Comparison of ENCODE assay signal across 18 mouse cellular contexts in the genomic region with DNA sequence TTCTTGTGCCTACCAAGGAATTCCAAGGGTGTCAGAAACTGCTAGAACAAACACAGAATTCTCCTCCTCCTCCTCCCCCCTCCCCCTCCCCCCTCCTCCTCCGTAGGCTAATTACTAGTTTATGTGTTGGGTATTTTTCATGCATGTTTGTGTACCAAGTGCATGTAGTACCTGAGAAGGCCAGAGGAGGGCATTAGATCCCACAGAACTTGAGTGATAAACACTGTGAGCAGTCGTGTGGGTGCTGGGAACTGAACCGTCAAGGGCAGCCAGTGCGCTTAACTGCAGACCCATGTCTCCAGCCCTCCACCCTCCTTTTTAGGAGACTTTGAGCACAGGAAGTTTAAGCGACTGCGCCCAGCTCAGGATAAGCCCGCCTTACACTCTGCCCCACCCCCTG.
DNase-seq lines count a peak whose midpoint lies in the region; ATAC-seq and TF ChIP-seq lines count a peak whose summit lies in the region.
"Had no signal": no experiment of that assay in that cellular context is flagged by ENCODE, and none has a peak within 500 bp of the region (broad histone marks: within the 10 kb centered on the region; RNA-seq: fewer than 3 reads in every experiment).

No protein-coding gene starts in this region.

- no peak for TF ChIP-seq POLR2A in testis, adult 2 months (IDR thresholded peaks at IDR 0.05; ENCODE audit: control insufficient read depth, low read depth, low read length)
- no peak for TF ChIP-seq POLR2A in small intestine, adult 2 months (IDR thresholded peaks at IDR 0.05; ENCODE audit: low read depth, low read length)

- H3K27me3 ChIP-seq in forebrain, postnatal 0 days (ENCODE audit: insufficient read depth, low read length): no peaks in the 10 kb centered on the region
- no peaks in the 10 kb centered on the region for H3K27me3 ChIP-seq in forebrain, embryonic 13.5 days
- H3K27me3 ChIP-seq in kidney, postnatal 0 days (ENCODE audit: insufficient read depth, low read length): no peaks in the 10 kb centered on the region
- no peaks in the 10 kb centered on the region for H3K27me3 ChIP-seq in testis, adult 2 months (ENCODE audit: control insufficient read depth, insufficient read depth, low read length)
- H3K27me3 ChIP-seq in small intestine, adult 2 months (ENCODE audit: control insufficient read depth, insufficient read depth, low read length): 0 out of 2 replicates have a peak, but pooled peaks cover 4% of the 10 kb centered on the region

- 94% methylated on average over 7 of the region's 7 CpGs for WGBS in forebrain, postnatal 0 days
- WGBS in forebrain, embryonic 13.5 days: 92% methylated on average over 7 of the region's 7 CpGs
- 94% methylated on average over 6 of the region's 7 CpGs for WGBS in kidney, postnatal 0 days
- WGBS in small intestine, adult 2 months: 90% methylated on average over 7 of the region's 7 CpGs

- TF ChIP-seq CTCF in forebrain, postnatal 0 days (IDR thresholded peaks at IDR 0.05; ENCODE audit: low read depth): peak; percentile 23; the same call in 1 of the 2 replicates
- peak; percentile 31; the same call in 1 of the 2 replicates for TF ChIP-seq CTCF in kidney, postnatal 0 days (IDR thresholded peaks at IDR 0.05; ENCODE audit: low read depth)
- peak; percentile 46; the same call in 1 of the 2 replicates for TF ChIP-seq CTCF in testis, adult 2 months (IDR thresholded peaks at IDR 0.05; ENCODE audit: control insufficient read depth, insufficient read depth, insufficient replicate concordance, low read depth, low read length)
- peak; percentile 22; the same call in 1 of the 2 replicates for TF ChIP-seq CTCF in small intestine, adult 2 months (IDR thresholded peaks at IDR 0.05; ENCODE audit: extremely low read depth, insufficient read length, insufficient replicate concordance, low read depth, low read length)

- H3K4me3 ChIP-seq in forebrain, postnatal 0 days (ENCODE audit: low read depth, low read length): no peak overlapping the region
- no peak overlapping the region for H3K4me3 ChIP-seq in forebrain, embryonic 13.5 days
- H3K4me3 ChIP-seq in kidney, postnatal 0 days (replicated peaks; ENCODE audit: low read depth, low read length): no peak overlapping the region
- no peak overlapping the region; the same call in 1 of the 2 replicates for H3K4me3 ChIP-seq in testis, adult 2 months (ENCODE audit: control insufficient read depth, low read depth, low read length)
- no peak overlapping the region for H3K4me3 ChIP-seq in small intestine, adult 2 months (ENCODE audit: low read depth, low read length)
- H3K4me3 ChIP-seq: forebrain, embryonic 12.5 days; gastrocnemius, adult 2 months; limb, embryonic 12.5 days; midbrain, embryonic 10.5 days had no signal

- DNase-seq in forebrain, postnatal 0 days: no peak
- no peak for DNase-seq in kidney, postnatal 0 days (ENCODE audit: low spot score)
- no peak for DNase-seq in kidney, postnatal 14 days
- no peak for DNase-seq in testis, postnatal 14 days (ENCODE audit: low spot score)
- DNase-seq in frontal cortex, postnatal 10 days (ENCODE audit: low spot score in 2 of 2): no peak
- DNase-seq: adrenal gland, postnatal 25 days; cerebellum, adult 9-11 months; embryo, embryonic 11 days; gastrocnemius, adult 2 months; kidney, adult 11 months; lung, postnatal 14 days; right cerebral cortex, adult 18-20 months had no signal

- H3K9me3 ChIP-seq in forebrain, postnatal 0 days (ENCODE audit: low read length): no peaks in the 10 kb centered on the region
- no peaks in the 10 kb centered on the region for H3K9me3 ChIP-seq in forebrain, embryonic 13.5 days (replicated peaks)
- no peaks in the 10 kb centered on the region for H3K9me3 ChIP-seq in kidney, postnatal 0 days (replicated peaks; ENCODE audit: low read length)
- H3K9me3 ChIP-seq: forebrain, embryonic 12.5 days; midbrain, embryonic 10.5 days had no signal

- no peaks in the 10 kb centered on the region; the same call in 1 of the 2 replicates for H3K4me1 ChIP-seq in forebrain, postnatal 0 days (ENCODE audit: insufficient read depth)
- peaks cover 8% of the 10 kb centered on the region for H3K4me1 ChIP-seq in forebrain, embryonic 13.5 days
- peaks cover 15% of the 10 kb centered on the region; the same call in 1 of the 2 replicates for H3K4me1 ChIP-seq in kidney, postnatal 0 days (replicated peaks; ENCODE audit: insufficient read depth, low read length)
- peaks cover 21% of the 10 kb centered on the region for H3K4me1 ChIP-seq in testis, adult 2 months (ENCODE audit: control insufficient read depth, insufficient read depth, low read length)
- H3K4me1 ChIP-seq in small intestine, adult 2 months (ENCODE audit: control insufficient read depth, insufficient read depth, insufficient read length, low read length): peaks cover 5% of the 10 kb centered on the region

- no peak overlapping the region for H3K9ac ChIP-seq in forebrain, postnatal 0 days
- no peak overlapping the region for H3K9ac ChIP-seq in forebrain, embryonic 13.5 days
- no peak overlapping the region for H3K9ac ChIP-seq in kidney, postnatal 0 days (ENCODE audit: low read depth, low read length)
- H3K9ac ChIP-seq: forebrain, embryonic 12.5 days; limb, embryonic 12.5 days had no signal

- no peak overlapping the region for H3K4me2 ChIP-seq in forebrain, postnatal 0 days (ENCODE audit: low read depth)
- H3K4me2 ChIP-seq in forebrain, embryonic 13.5 days: no peak overlapping the region
- no peak overlapping the region for H3K4me2 ChIP-seq in kidney, postnatal 0 days (ENCODE audit: low read length)
- H3K4me2 ChIP-seq: forebrain, embryonic 12.5 days; limb, embryonic 12.5 days had no signal

- ATAC-seq in forebrain, postnatal 0 days: no peak
- no peak for ATAC-seq in forebrain, embryonic 13.5 days
- ATAC-seq in kidney, postnatal 0 days (replicated peaks; ENCODE audit: low FRiP score, low read depth): no peak

- H3K36me3 ChIP-seq in forebrain, postnatal 0 days (ENCODE audit: insufficient read depth): no peaks in the 10 kb centered on the region
- 0 out of 2 replicates have a peak, but pooled peaks cover 2% of the 10 kb centered on the region for H3K36me3 ChIP-seq in forebrain, embryonic 13.5 days (ENCODE audit: poor library complexity, severe bottlenecking)
- 0 out of 2 replicates have a peak, but pooled peaks cover 7% of the 10 kb centered on the region for H3K36me3 ChIP-seq in kidney, postnatal 0 days (ENCODE audit: insufficient read depth, low read length)
- H3K36me3 ChIP-seq in testis, adult 2 months (ENCODE audit: control insufficient read depth, insufficient read depth, low read length): no peaks in the 10 kb centered on the region
- H3K36me3 ChIP-seq in small intestine, adult 2 months (ENCODE audit: control insufficient read depth, insufficient read depth, low read length): no peaks in the 10 kb centered on the region
- H3K36me3 ChIP-seq: forebrain, embryonic 12.5 days had no signal

- no peak overlapping the region for H3K27ac ChIP-seq in forebrain, postnatal 0 days (ENCODE audit: low read depth, low read length)
- H3K27ac ChIP-seq in forebrain, embryonic 13.5 days: no peak overlapping the region
- no peak overlapping the region for H3K27ac ChIP-seq in kidney, postnatal 0 days
- H3K27ac ChIP-seq in testis, adult 2 months (ENCODE audit: control insufficient read depth, insufficient read depth, low read depth, low read length): no peak overlapping the region
- H3K27ac ChIP-seq in small intestine, adult 2 months (ENCODE audit: insufficient read depth, low read depth, low read length): no peak overlapping the region
- H3K27ac ChIP-seq: forebrain, embryonic 12.5 days; gastrocnemius, adult 2 months; limb, embryonic 12.5 days; midbrain, embryonic 10.5 days had no signal
